Mouse (Mus musculus): ENCODE data around the gene Dnajc5g. TPM values are rescaled to one million over a fixed set of nuclear protein-coding genes. Genes with fewer than 3 reads are reported as not detected.

Gene Dnajc5g
- total RNA-seq (2023), result not detected

GRCm38 (mm10) chr5:31105814-31106335 is at the start of gene Dnajc5g:
Dnajc5g (plus strand) TSS chr5:31106285.

GRCm38 (mm10) chr5:31108000-31108490 is 2.0 kb downstream of the Dnajc5g start, which contains the start of gene Slc30a3:
Slc30a3 (minus strand) TSS chr5:31108237.

GRCm38 (mm10) chr5:31116354-31116753 is 10.3 kb downstream of the Dnajc5g start, which contains the start of gene Trim54:
Trim54 (plus strand) TSS chr5:31116712.

GRCm38 (mm10) chr5:31138241-31138967 is 32.3 kb downstream of the Dnajc5g start, which contains the start of gene Ucn:
Ucn (minus strand) TSS chr5:31138829.

GRCm38 (mm10) chr5:31154152-31154553 is 48.1 kb downstream of the Dnajc5g start, which contains the start of gene Mpv17:
Mpv17 (minus strand) TSS chr5:31154251.

Other genes starting within 250 kb of the Dnajc5g start
- 10 to 100 TPM; 55.5 to 55.8 TPM for gene Tmem214, start 238.3 kb upstream of the Dnajc5g start, total RNA-seq (2023)
- 10 to 100 TPM; 24.7 to 24.9 TPM for gene Agbl5, start 217.6 kb upstream of the Dnajc5g start, total RNA-seq (2023)
- 100 to 1,000 TPM; 180 to 190 TPM for gene Ost4, start 198.5 kb upstream of the Dnajc5g start, total RNA-seq (2023)
- under 1 TPM; 0.73 to 0.98 TPM for gene Emilin1, start 192.9 kb upstream of the Dnajc5g start, total RNA-seq (2023)
- 10 to 100 TPM; 15.4 to 18.0 TPM for gene Khk, start 184.9 kb upstream of the Dnajc5g start, total RNA-seq (2023)
- not detected for gene Cgref1, start 160.7 kb upstream of the Dnajc5g start, total RNA-seq (2023)
- gene Preb, start 145.9 kb upstream of the Dnajc5g start, total RNA-seq (2023), result 100 to 1,000 TPM; 166 to 187 TPM
- gene Tcf23, start 137.6 kb upstream of the Dnajc5g start, total RNA-seq (2023), result not detected
- gene Atraid, start 58.0 kb upstream of the Dnajc5g start, total RNA-seq (2023), result 10 to 100 TPM; 25.9 to 48.3 TPM
- 10 to 100 TPM; 12.3 to 12.4 TPM for gene Slc5a6, start 57.4 kb upstream of the Dnajc5g start, total RNA-seq (2023)
- 10 to 100 TPM; 51.5 to 66.7 TPM for gene Cad, start 51.5 kb upstream of the Dnajc5g start, total RNA-seq (2023)
- under 1 TPM in 1 of 2 experiments, not detected in 1; 0.55 TPM for gene Slc30a3, start 2.0 kb downstream of the Dnajc5g start, total RNA-seq (2023)
- not detected for gene Trim54, start 10.4 kb downstream of the Dnajc5g start, total RNA-seq (2023)
- gene Ucn, start 32.5 kb downstream of the Dnajc5g start, total RNA-seq (2023), result not detected
- 10 to 100 TPM; 24.0 to 27.0 TPM for gene Mpv17, start 48.0 kb downstream of the Dnajc5g start, total RNA-seq (2023)
- gene Gm29609, start 73.6 kb downstream of the Dnajc5g start, total RNA-seq (2023), result 1 to 10 TPM; 5.5 to 8.1 TPM
- 100 to 1,000 TPM; 206 to 216 TPM for gene Gtf3c2, start 73.9 kb downstream of the Dnajc5g start, total RNA-seq (2023)
- gene Snx17, start 86.9 kb downstream of the Dnajc5g start, total RNA-seq (2023), result 10 to 100 TPM; 87.5 to 89.2 TPM
- gene Eif2b4, start 87.1 kb downstream of the Dnajc5g start, total RNA-seq (2023), result 10 to 100 TPM; 39.8 to 43.5 TPM
- gene Zfp513, start 96.0 kb downstream of the Dnajc5g start, total RNA-seq (2023), result 10 to 100 TPM; 64.4 to 65.3 TPM
- 100 to 1,000 TPM; 127 to 149 TPM for gene Ppm1g, start 114.4 kb downstream of the Dnajc5g start, total RNA-seq (2023)
- 100 to 1,000 TPM; 280 to 339 TPM for gene Nrbp1, start 134.6 kb downstream of the Dnajc5g start, total RNA-seq (2023)
- gene Gm9970, start 134.9 kb downstream of the Dnajc5g start, total RNA-seq (2023), result 1 to 10 TPM; 1.5 to 2.7 TPM
- 10 to 100 TPM; 19.0 to 25.7 TPM for gene Krtcap3, start 145.4 kb downstream of the Dnajc5g start, total RNA-seq (2023)
- gene Ift172, start 184.8 kb downstream of the Dnajc5g start, total RNA-seq (2023), result 10 to 100 TPM; 45.7 to 49.5 TPM
- gene Fndc4, start 189.8 kb downstream of the Dnajc5g start, total RNA-seq (2023), result 1 to 10 TPM; 1.3 to 1.4 TPM
- not detected for gene Gckr, start 191.2 kb downstream of the Dnajc5g start, total RNA-seq (2023)